Mouse (Mus musculus): ENCODE data around the gene Tmem54.

The Tmem54 gene

GRCm38 (mm10) chr4:129097006-129097405, 8.3 kb upstream of the Tmem54 start:
- DNase-seq (ENCODE audit: inconsistent ontology term): no peak

- DNase-seq (ENCODE audit: inconsistent ontology term): no peak
Observed at GRCm38 (mm10) chr4:129102133-129102829, 3.1 kb upstream of the Tmem54 start.

GRCm38 (mm10) chr4:129106073-129106472, 725 bp downstream of the Tmem54 start:
- no peak for DNase-seq (ENCODE audit: inconsistent ontology term)

GRCm38 (mm10) chr4:129107348-129107899, 2.1 kb downstream of the Tmem54 start:
- DNase-seq (ENCODE audit: inconsistent ontology term): no peak

- DNase-seq (ENCODE audit: inconsistent ontology term): peak; percentile 57
Observed at GRCm38 (mm10) chr4:129108624-129109023, 3.3 kb downstream of the Tmem54 start.

GRCm38 (mm10) chr4:129110804-129111203, 5.5 kb downstream of the Tmem54 start:
- no peak for DNase-seq (ENCODE audit: inconsistent ontology term)

GRCm38 (mm10) chr4:129111350-129111749, 6.0 kb downstream of the Tmem54 start:
- no peak for DNase-seq (ENCODE audit: inconsistent ontology term)

- DNase-seq (ENCODE audit: inconsistent ontology term): no peak
Observed at GRCm38 (mm10) chr4:129112231-129112630, 6.9 kb downstream of the Tmem54 start.

- DNase-seq (ENCODE audit: inconsistent ontology term): peak; percentile 69
Observed at GRCm38 (mm10) chr4:129113083-129113988, 8.0 kb downstream of the Tmem54 start.

- no peak for DNase-seq (ENCODE audit: inconsistent ontology term)
Observed at GRCm38 (mm10) chr4:129116703-129117102, 11.4 kb downstream of the Tmem54 start.

- DNase-seq (ENCODE audit: inconsistent ontology term): no peak
Observed at GRCm38 (mm10) chr4:129117720-129118510, 12.6 kb downstream of the Tmem54 start.

- no peak for DNase-seq (ENCODE audit: inconsistent ontology term)
Observed at GRCm38 (mm10) chr4:129119708-129120107, 14.4 kb downstream of the Tmem54 start.

- peak; percentile 85 for DNase-seq (ENCODE audit: inconsistent ontology term)
Observed at GRCm38 (mm10) chr4:129120520-129121445, 15.4 kb downstream of the Tmem54 start.

GRCm38 (mm10) chr4:129121569-129122086, 16.3 kb downstream of the Tmem54 start, which contains the start of gene Hpca:
Gene Hpca, minus strand, starts transcription at chr4:129122036.
- DNase-seq (ENCODE audit: inconsistent ontology term): no peak

GRCm38 (mm10) chr4:129122107-129122506, 16.8 kb downstream of the Tmem54 start:
- no peak for DNase-seq (ENCODE audit: inconsistent ontology term)

- no peak for DNase-seq (ENCODE audit: inconsistent ontology term)
Observed at GRCm38 (mm10) chr4:129122719-129123118, 17.4 kb downstream of the Tmem54 start.

- no peak for DNase-seq (ENCODE audit: inconsistent ontology term)
Observed at GRCm38 (mm10) chr4:129124652-129125146, 19.4 kb downstream of the Tmem54 start.

GRCm38 (mm10) chr4:129125736-129126451, 20.5 kb downstream of the Tmem54 start:
- DNase-seq (ENCODE audit: inconsistent ontology term): no peak

GRCm38 (mm10) chr4:129128582-129129338, 23.4 kb downstream of the Tmem54 start:
- DNase-seq (ENCODE audit: inconsistent ontology term): no peak

Measured in Muller cell, postnatal 12 days (primary cell).